Mouse (Mus musculus) cerebellum, adult 11-12 months (tissue): ENCODE data around the gene Cnnm1.
"Not testable (repeated sequence)": the region's sequence is repeated elsewhere in the genome, so short reads cannot be mapped to it uniquely, and the experiment has no call there.

Experiments used
- DNase-seq: peaks from one replicate; pipeline ENCODE4 v3.0.0; 2022

Gene Cnnm1

DNA sequence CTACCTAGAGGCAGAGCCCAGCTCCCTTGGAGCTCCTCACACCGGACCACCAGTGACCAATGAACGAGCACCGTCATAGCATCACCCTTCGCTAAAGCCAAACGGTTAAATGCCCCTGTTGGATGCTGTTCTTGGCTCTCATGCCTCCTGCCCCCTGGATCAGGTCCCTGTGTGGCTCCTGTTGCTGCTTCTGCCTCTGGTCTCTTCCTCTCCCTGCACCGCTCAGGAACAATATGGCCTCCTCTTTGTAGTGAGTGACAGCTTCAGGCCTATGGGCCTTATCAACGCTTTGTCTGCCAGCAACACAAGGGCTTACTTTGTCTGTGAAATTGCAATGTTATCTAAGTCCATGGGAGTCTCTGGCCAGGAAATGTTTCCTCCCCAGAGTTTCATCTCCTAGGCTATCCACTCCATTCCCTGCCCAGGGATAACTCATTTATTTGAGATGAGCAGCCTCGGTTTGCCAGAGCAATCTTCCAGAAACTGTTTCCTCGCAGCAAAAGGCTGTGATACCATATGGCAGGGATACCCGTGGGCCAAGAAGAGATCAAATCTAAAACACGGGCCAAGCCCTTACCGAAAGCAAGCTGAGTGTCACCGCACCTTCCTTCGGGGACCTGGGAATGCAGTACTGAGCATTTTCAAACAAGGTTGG lies 25.5 kb downstream of the Cnnm1 start:
- peak; percentile 92 for DNase-seq

DNA sequence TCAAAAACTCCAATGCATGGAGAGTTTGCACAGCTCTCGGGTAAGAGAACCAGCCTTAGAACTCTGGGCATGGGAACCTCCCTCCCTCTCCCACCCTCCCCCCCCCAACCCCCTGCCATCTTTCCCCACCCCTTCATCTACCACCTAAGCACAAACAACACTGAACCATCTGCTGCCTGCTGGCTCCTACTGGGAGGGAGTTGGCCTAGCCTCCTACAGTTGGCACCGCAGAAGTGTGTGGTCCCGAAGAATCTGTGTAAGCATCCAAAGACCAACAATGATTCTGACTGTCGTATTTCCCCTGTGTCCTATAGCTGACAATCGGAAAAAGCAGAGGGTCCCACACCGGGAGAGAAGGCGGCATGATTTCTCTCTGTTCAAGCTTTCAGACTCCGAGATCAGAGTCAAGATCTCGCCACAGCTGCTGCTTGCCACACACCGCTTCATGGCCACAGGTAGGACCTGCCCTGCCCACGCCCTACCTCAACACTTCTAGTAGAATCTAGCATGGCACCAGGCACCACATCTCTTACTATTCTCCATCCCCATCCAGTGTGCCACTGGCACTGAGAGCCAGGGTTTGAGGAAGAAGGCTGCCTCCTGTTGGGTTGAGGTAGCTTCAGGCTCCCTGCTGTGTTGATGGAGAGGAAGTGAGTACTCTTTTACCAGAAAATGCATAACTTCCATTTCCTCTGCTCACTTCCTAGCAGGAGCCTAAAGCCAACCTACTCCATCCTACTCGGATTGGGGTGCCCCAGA lies 27.9 kb downstream of the Cnnm1 start:
- DNase-seq: peak; percentile 89

DNA sequence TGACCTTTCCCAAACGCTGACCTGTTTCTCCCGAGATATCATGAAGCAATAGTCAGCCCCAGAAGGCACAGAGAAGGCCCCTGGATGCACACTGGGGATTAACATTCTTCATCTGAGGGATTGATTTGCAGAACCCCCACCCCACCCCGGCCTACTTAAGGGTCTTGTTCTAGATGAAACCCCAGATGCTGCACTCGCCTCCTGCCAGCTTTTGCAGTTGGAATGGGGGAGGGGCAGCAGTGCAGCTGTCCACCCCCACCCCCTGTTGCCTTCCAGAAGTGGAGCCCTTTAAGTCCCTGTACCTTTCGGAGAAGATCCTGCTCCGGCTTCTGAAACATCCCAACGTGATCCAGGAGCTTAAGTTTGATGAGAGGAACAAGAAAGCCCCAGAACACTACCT lies 29.1 kb downstream of the Cnnm1 start:
- DNase-seq: no peak

DNA sequence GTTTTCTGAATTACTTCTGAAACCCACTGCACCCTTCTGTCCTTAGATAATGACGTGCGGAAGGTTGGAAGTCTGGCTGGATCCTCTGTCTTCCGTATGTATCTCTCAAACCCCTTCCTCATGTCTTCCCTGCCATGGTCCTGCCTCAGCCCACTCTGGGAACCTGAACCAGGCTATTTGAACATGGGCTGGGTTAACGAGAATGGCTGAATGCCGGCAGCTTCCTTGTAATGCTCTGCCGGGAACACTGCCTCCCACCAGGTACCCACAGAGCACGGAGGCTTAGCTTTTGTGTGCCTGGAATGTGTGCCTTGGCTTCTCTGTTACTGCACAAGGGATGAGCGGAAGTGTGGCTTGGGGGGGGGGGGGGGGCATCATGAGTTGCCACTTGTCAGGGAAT lies 32.1 kb downstream of the Cnnm1 start:
- DNase-seq: no peak

DNA sequence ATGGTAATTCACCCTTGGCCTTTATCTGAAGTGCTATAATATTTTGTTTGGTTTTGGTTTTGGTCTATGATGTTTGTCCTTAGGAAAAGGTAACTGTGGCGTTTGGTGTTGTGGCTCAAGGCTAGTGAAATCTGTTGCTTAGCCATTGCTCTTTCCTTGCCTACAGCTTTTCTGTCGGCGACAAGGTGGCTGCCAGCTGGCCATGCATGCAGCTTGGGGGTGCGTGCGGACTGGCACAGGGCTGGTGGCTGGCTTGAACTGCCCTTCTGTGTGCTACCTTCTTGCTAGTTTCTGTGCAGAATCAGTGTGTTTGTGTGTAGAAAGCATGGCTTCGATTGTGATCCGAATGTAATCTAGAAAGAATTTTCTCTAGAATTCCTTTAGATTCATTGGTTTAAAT lies 32.5 kb downstream of the Cnnm1 start:
- DNase-seq: peak; percentile 87

DNA sequence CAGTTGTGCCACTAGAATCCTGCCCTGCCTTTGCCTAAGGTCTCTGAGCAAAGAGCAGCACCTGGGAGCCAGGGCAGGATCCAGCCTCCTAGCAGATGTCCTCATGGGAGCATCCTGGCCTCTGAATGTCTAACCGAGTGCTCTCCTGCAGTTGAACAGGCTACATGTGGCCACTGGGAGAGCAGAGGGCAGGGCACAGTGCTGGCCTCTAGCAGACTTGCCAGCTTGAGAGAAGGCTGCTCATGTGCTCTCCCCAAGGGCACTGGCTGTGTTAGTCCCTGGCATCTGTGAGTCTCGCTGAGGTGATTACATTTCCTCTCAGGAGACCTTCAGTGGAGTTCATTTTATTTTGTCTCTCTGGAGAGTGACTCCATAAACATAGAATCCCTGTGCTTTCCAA lies 35.4 kb downstream of the Cnnm1 start:
- peak; percentile 69 for DNase-seq

DNA sequence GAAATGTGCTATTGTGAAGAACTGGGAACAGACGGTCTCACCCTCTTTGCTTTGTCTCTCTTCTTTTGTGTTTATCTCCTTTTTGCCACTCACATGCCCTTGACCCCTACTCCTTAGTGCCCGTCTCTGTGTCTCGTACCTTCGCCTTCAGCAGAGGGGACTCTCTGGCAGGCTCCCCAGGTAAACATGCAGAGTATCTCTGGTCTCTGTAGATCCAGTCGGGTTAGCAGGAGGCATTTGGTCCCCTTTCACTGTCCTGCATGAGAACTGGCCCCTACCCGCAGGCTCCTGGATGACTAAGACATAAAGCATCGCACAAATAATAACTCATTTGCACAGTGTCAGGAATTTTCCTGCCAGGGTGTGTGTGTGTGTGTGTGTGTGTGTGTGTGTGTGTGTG lies 35.8 kb downstream of the Cnnm1 start:
- DNase-seq: no peak

DNA sequence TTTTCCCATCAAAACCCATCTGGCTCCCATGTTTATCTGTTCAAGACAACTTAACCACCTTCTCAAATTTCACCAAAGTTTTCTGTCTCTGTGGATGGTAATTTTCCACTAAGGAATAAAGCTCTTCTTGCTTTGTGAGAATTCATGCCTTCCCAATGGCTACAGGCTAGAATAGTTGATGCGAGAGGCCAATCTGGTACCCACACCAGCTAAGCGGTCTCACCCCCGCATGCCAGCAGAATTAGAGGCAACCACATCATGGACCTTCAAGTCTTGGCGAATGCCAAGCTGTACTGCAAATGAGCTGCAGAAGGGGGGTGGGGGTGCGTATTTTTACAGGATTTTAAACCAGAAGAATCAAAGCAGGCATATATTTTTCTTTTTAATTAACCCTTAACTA lies 37.2 kb downstream of the Cnnm1 start:
- DNase-seq: no peak

DNA sequence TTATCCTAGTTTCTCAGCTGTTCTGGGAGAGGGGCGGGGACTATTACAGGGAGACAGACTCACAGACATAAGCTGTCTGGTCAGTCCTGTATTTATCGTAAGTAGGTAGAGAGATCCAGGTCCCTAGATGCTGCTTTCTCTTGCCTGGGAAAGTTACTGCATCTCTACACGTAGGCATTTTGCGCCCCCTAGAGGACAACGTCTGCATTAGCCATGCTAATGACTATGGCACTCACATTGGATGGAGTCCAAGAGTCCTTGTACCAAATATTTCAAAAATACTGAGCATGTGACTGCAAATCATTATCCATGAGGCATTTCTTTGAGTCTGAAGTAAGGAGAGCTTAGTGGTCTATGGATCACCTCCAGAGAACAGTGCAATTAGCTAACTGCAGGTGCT lies 38.7 kb downstream of the Cnnm1 start:
- peak; percentile 81 for DNase-seq

DNA sequence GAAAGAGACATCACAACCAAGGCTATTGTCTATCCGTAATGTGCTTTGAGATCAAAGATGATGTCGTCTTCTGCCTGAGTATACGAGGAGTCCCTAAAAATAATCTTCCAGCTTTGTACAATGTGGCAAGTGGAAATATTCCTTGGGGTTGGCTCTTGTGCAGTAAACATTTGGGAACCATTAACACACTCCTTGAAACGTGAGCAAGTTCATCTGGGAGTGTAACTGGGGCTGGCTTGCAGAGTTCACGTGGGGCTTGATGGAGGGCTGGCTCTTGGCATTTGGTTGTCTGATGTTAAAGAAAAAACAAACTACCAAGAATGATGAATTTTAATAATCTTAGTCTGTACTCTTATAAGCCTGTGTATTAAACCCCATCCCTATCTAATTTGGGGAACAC lies 39.2 kb downstream of the Cnnm1 start:
- no peak for DNase-seq

DNA sequence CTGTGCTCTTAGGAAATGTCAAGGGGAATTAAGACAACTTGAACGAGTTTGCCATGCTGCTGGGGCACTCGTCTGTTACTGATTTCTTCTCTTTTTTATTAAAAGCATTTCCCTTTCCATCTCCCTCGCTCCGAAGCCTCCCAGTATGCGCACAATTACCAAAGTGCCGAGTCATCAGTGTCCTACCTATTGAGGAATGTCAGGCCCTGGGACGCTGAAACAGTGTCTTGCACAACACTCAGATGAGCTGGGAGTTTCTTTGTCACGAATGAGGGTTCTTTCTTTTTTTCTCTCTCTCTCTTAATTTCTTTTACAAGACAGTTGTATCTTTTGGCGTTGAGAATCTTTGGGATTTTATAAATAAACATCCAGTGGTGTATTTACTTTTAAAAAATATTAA lies 40.3 kb downstream of the Cnnm1 start:
- DNase-seq: no peak

DNA sequence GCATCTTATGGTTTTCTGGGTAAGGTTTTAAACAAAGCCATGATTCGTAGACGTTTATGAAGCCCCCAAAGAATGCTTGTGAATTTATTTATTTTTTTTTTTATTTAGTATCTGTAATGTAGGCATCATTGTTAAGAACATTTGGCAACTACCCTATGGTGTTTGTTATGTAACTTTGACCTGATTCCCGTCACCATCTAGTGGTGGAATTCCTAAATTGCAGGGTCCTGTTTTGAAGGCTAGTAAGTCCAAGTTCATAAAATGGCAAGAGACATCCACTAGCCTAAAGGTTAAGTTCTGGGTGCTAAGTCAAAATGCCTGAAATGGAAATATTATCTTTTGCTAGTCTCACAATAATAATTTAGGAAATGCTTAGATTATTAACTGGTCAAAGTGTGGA lies 47.2 kb downstream of the Cnnm1 start:
- no peak for DNase-seq

DNA sequence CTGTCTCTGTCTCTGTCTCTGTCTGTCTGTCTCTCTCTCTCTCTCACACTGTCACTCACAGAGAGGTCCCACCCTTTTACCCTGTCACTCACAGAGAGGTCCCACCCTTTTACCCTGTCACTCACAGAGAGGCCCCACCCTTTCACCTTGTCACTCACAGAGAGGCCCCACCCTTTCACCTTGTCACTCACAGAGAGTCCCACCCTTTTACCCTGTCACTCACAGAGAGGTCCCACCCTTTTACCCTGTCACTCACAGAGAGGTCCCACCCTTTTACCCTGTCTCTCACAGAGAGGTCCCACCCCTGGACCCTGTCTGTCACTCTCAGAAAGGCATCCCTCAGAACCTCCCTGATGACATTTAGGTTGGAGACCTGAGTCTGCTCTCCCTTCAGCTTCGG lies 53.1 kb downstream of the Cnnm1 start:
- DNase-seq: not testable (repeated sequence)

DNA sequence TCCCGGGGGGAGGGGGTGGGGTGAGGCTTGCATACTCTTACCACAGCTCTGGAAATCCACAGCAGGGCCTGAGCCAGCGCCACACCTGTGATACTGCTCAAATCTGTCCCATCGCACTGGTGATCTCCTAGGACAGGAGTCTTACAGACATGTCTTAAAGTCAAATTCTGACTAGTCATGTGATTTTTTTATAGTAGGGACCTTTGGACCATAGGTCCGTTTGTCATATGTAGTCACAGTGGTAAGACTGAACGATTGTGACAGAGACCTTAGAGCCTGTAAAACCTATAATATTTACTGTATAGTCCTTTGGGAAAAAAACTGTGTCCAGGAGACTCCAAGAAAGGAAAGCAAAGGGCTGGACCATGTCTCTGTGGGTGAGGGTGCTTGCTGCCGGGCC lies 53.6 kb downstream of the Cnnm1 start:
- no peak for DNase-seq

DNA sequence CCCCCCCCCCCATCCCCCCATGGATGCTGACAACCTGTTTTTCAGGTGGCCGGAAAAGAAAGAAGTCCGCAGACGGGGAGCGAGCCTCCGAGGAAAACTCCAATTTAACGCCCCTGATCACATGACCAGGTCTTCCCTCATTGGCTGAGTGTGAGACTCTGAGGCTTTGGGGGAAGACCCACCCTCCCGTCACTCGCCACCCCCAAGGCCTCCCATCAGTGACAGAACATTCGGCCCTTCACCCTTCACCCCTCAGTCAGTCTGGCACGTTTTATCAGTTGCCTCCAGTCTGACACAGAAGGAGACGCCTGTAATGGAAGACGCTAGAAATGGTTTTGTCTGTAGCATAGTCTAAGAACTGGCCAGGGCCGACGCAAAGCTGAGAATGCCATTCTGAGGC lies 54.7 kb downstream of the Cnnm1 start:
- DNase-seq: no peak

DNA sequence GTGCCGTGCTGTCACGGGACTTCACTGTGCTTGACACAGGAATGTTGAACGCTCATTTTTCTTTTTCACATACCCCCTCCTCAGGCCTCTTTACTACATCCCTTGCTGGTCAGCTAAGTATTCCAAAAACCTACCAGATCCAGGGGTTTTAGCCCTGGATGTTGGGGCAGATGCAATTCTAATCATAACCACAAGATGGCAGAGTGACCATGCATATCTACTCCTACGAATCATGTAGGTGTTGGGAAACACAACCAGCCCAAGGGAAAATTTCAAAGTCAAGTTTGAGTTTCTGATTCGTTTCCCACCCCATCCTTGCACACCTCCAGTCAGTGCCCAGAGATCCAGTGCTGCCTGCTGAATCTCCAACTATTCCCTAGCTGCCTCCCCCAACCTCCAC lies 55.6 kb downstream of the Cnnm1 start:
- DNase-seq: no peak

DNA sequence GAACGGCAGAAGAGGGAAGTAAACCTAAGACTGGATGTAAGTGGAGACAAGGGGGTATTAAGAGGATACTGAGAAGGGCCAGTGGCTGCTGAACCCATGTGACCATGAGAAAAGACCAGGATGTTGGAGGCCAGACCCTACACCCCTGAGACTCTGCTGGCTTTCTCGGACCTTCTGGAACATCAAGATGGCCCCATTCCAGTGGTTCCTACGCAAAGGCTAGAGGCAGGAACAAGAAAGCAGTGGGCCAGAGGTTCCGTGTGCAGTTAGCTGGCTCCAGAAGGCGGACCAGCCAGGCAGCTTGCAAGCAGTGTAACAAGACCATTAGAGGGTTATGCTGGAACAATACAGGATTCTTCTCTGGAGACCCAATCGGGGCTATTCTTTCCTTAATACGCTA lies 57.2 kb downstream of the Cnnm1 start:
- no peak for DNase-seq

DNA sequence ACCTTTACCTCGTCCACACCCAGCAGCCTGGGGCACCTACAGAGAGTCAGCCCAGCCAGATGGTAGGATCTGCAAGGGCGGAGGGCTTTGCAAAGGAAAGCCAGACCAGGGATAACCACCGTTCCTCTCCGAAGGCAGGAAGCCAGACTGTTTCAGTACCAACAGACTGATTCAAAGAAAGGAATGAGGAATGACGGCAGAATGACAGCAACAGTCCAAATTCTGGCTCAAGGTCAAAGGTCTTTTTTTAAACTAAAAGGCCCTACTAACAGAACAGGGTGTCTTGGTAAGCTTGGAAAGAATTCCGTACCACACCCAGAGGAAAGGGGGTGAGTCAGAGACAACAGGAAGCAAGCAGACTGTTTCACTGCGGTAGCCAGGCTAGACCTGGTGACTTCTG lies 58.6 kb downstream of the Cnnm1 start:
- no peak for DNase-seq

DNA sequence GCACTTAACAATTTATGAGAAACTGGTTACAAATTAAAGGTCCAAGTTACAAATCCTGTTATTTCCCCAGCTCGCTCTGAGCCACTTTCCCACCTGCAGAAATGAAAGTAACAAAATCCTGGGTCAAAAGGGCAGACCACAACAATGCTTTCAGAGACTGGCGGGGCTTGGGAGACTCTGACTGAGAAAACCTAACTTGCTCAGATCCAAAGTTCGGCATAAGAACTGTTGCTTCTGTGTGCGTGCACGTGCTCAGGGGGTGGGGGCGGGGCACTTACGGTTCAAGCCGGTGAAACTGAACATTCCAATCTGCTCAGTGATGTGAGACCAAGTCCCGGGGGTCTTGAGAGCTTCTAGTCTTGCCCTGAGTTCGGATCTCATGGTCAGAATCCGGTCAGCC lies 62.4 kb downstream of the Cnnm1 start:
- no peak for DNase-seq

DNA sequence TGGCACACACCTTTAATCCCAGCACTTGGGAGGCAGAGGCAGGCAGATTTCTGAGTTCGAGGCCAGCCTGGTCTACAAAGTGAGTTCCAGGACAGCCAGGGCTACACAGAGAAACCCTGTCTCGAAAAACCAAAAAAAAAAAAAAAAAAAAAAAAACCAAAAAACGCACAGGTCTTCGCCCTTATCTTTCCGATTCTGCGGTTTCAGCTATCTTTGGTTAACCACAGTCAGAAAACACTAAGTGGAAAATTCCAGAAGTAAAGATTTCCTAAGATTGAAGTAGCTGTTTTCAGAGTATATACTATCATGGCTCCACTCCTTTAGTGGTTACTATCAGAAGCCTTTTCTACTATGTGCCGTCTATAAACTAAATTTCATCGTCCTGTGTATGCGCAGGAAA lies 63.4 kb downstream of the Cnnm1 start:
- not testable (repeated sequence) for DNase-seq

DNA sequence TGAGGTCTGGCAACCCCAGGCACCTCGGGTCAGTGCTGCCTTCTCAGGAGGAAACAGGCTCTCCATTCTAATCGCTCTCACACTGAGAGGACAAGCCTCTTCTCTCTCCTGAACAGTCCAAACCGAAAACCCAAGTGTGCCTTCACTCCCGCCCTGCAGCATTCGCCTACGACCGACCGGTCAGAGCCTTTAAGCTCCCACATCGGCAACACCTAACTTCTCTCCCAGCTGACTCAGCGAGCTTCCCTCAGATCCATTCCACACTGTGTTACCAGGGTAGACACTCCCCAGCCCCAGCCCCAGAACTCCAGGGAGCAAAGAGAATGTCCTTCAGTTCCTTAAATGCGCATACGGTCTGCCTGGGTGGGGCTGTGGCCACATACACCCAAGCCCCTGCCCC lies 65.2 kb downstream of the Cnnm1 start:
- no peak for DNase-seq

DNA sequence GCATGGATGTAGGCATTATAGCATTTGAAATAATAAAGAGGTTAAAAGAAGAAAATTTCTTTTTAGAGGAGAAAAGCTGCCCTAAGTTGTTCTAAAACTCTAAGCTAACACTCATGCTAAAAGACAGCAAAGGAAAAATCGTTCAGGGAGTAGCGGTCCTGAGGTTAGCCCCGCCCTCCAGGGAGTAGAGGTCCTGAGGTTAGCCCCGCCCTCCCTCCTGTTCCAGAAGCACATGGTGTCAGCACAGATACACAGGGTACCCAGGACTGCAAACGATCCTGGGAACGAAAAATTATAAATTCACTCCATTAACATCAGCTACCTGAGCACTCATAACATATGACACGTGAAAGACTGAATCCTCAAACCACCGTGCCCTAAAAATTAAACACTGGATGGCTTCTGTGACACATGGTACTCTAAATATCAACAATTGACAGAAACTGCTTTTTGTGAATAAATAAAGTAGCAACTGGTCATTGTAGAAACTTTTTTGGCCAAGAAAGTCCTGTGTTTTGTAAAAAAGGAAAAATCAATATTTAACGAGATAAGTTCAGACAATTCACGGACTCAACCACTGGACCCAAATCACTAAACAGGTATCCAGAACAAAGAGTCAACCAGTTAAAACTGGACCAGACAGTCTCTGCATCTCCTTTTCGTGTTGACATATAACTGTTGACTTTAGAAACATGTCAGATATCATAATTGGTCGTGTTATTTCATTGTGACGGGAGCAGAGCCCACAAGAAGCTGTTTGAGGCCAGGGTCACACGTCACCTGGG lies 70.4 kb downstream of the Cnnm1 start:
- DNase-seq: no peak

DNA sequence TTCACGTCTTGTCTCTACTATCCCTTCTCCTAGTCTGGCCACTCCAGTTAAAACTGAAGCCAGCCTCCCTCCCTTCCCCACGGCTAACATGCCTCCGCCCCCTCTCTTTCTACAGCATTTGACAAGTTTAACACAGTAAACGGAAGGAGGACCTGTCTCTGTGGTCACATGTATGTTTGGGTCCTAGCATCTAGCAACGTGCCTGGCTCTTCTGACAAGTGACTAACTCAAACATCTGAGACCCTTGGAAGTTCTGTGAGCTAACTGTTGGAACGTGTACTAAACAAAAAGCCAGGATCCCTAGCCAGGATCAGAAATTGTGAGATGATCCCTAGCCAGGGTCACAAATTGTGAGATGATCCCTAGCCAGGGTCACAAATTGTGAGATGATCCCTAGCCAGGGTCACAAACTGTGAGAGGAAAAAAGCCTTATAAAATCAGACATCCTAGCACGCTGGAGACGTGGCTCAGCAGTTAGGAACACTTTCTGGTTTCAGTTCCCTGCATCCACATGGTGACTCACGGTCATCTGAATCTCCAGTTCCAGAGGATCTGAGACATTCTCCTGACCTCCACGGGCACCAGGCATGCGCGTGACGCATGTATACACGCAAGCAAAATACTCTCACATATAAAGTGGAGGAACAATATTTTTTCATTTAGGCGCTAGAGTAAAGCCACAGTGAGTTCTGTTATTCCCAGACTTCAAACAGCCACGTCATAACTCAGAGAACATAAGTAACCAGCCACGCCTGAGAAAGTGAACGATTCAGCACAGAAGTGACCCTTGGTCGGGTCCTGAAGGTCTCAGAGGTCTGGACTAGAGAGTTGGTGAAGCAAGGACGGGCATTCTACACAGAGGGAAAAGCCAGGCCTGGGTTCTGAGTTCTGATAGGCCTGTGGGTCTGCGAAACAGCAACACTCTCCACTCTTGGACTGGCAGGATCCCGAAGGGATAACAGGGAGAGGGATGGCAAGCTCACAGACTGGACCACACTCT lies 71.7 kb downstream of the Cnnm1 start:
- DNase-seq: peak; percentile 1
